Mouse (Mus musculus) heart, embryonic 14.5 days (tissue): ENCODE measurements around the gene Arrdc4. TPM values are rescaled to one million over a fixed set of nuclear protein-coding genes. Genes with fewer than 3 reads are reported as not detected.

ENCODE experiments used
- ATAC-seq: fragments of 200-750 bp; cut with Nextera tagmentation; 2 replicates; pipeline ENCODE4 v1.8.0; 2017; ENCODE audit warnings: low read depth, moderate TSS enrichment; ENCODE audit not compliant: insufficient number of reproducible peaks, insufficient read depth, low FRiP score
- H3K27ac ChIP-seq, 2 experiments: fragments of 200-500 bp in 1 of 2; fragments of 300-500 bp in 1 of 2; sonication (generic) in 1 of 2; replicated peaks in 1 of 2; 2 replicates each; pipeline ENCODE4 v1.5.1; 2012 to 2014; ENCODE audit warnings: low read depth in 2 of 2, low read length in 2 of 2, control low read depth in 1 of 2, mild to moderate bottlenecking in 1 of 2, mixed read lengths in 1 of 2; ENCODE audit not compliant: control insufficient read depth in 1 of 2, insufficient read depth in 1 of 2
- H3K27me3 ChIP-seq: fragments of 300-500 bp; sonication (generic); 2 replicates; pipeline ENCODE4 v1.6.1; 2014; ENCODE audit warnings: mild to moderate bottlenecking, low read length, control low read depth; ENCODE audit not compliant: control insufficient read depth, insufficient read depth
- H3K36me3 ChIP-seq: fragments of 300-500 bp; sonication (generic); 2 replicates; pipeline ENCODE4 v1.6.1; 2014; ENCODE audit warnings: mild to moderate bottlenecking, control low read depth, low read length, mixed read lengths; ENCODE audit not compliant: control insufficient read depth, insufficient read depth
- H3K4me1 ChIP-seq, 2 experiments: fragments of 200-500 bp in 1 of 2; fragments of 300-500 bp in 1 of 2; sonication (generic) in 1 of 2; 2 replicates each; pipeline ENCODE4 v1.6.1; 2012 to 2014; ENCODE audit warnings: low read length in 2 of 2, control low read depth in 1 of 2, mixed read lengths in 1 of 2; ENCODE audit not compliant: control insufficient read depth in 2 of 2, insufficient read depth in 2 of 2
- H3K4me2 ChIP-seq: fragments of 300-500 bp; sonication (generic); 2 replicates; pipeline ENCODE4 v1.6.1; 2014; ENCODE audit warnings: mild to moderate bottlenecking, low read length
- H3K4me3 ChIP-seq, 2 experiments: fragments of 200-500 bp in 1 of 2; fragments of 300-500 bp in 1 of 2; sonication (generic) in 1 of 2; 2 replicates each; pipeline ENCODE4 v1.5.1; 2012 to 2014; ENCODE audit warnings: low read length in 2 of 2, mild to moderate bottlenecking in 2 of 2, control low read depth in 1 of 2, low read depth in 1 of 2, moderate library complexity in 1 of 2; ENCODE audit not compliant: control insufficient read depth in 1 of 2, insufficient read depth in 1 of 2
- H3K9ac ChIP-seq: fragments of 300-500 bp; sonication (generic); 2 replicates; pipeline ENCODE4 v1.6.1; 2014; ENCODE audit warnings: mild to moderate bottlenecking, low read length
- H3K9me3 ChIP-seq: fragments of 300-500 bp; sonication (generic); 2 replicates; pipeline ENCODE4 v1.6.1; 2016; ENCODE audit warnings: low read length, control low read depth; ENCODE audit not compliant: control insufficient read depth
- WGBS: fragments of 180-500 bp; shearing (Covaris S2); extraction: QIAGEN DNeasy Blood & Tissue Kit; methylation state at CpG from one replicate; pipeline ENCODE4 v1.1.7; 2014; 5-methylcytosine and 5-hydroxymethylcytosine counted together
- polyA plus RNA-seq: library from polyadenylated mRNA; unstranded; fragments of >200 nt; fragmentation: Nextera tagmentation; extraction: Ambion mirVana; gene quantifications from 2 replicates; pipeline ENCODE4 v1.2.1, GENCODE M21; 2014

Arrdc4 gene
- polyA plus RNA-seq, 1 experiment from 2014 or later, result 22.1 TPM

DNA sequence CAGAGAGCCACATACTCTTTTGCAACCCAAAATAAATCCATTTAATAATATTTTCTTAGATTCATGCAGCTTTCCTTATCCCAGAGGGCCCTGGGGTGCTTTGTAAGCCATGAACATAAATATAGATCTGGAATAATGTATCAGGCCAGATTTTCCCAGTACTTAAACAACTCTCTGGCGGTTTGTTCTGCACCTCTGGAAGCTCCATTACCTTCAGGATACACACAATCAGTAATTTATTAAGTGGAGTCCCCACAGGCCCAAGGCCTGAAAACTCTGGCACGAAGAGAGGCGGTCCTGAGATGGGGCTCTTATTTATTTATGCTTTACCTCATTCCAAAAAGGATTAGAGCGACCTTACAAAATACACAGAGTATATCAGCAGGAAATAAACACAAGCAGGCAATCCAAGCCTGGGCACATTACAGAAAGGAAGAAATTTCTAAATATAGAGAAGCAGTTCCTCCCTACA is 61.9 kb downstream of the Arrdc4 start:
- Histone ChIP-seq H3K4me3 (no peak overlapping the region), H3K27me3 (no peaks in the 10 kb centered on the region), H3K27ac (no peak overlapping the region), H3K4me1 (no peaks in the 10 kb centered on the region), H3K9ac (no peak overlapping the region), H3K4me2 (no peak overlapping the region), H3K36me3 (no peaks in the 10 kb centered on the region), H3K9me3 (no peaks in the 10 kb centered on the region; the same call in 1 of the 2 replicates)
- WGBS, result 69% methylated on average over 4 of the region's 4 CpGs
- no peak for ATAC-seq
